Mouse (Mus musculus): ENCODE data around the gene Kcnk12.

GRCm38 (mm10) chr17:87763146-87763545 is 34.6 kb downstream of the Kcnk12 start:
- TF ChIP-seq CTCF (IDR thresholded peaks at IDR 0.05; ENCODE audit: low read depth, low read length) = no peak
- TF ChIP-seq POLR2A (IDR thresholded peaks at IDR 0.05; ENCODE audit: extremely low read depth, insufficient read depth, low read length) = no peak
